Mouse (Mus musculus): Measurements from ENCODE around the gene Hpse. TPM values are rescaled to one million over a fixed set of nuclear protein-coding genes. Genes with fewer than 3 reads are reported as not detected.
A peak's percentile ranks its signal among the peaks of the same experiment; 100 is the strongest.

The Hpse gene
- polyA plus RNA-seq, 1 experiment from 2014 or later: 1.2 TPM

GRCm38 (mm10) chr5:100656352-100656751 lies 63.2 kb downstream of the Hpse start:
- Histone ChIP-seq H3K27me3 (ENCODE audit: control insufficient read depth, insufficient read depth, low read length) (no peaks in the 10 kb centered on the region), H3K9ac (ENCODE audit: low read length) (no peak overlapping the region), H3K4me1 (ENCODE audit: control insufficient read depth, insufficient read depth, low read length) (no peaks in the 10 kb centered on the region), H3K9me3 (replicated peaks; ENCODE audit: control insufficient read depth, low read length) (no peaks in the 10 kb centered on the region), H3K4me2 (ENCODE audit: low read depth, low read length) (no peak overlapping the region), H3K4me3 (ENCODE audit: low read length) (no peak overlapping the region), H3K36me3 (ENCODE audit: control insufficient read depth, insufficient read depth) (peaks cover 34% of the 10 kb centered on the region), H3K27ac (ENCODE audit: low read length) (no peak overlapping the region)
- no peak for ATAC-seq (replicated peaks; ENCODE audit: extremely low read depth, insufficient read depth, low FRiP score)
- 84% methylated on average over 6 of the region's 6 CpGs for WGBS

GRCm38 (mm10) chr5:100652327-100652726 lies 67.2 kb downstream of the Hpse start:
- no peaks in the 10 kb centered on the region for H3K27me3 ChIP-seq (ENCODE audit: control insufficient read depth, insufficient read depth, low read length)
- H3K9me3 ChIP-seq (replicated peaks; ENCODE audit: control insufficient read depth, low read length): no peaks in the 10 kb centered on the region
- no peak overlapping the region for H3K9ac ChIP-seq (ENCODE audit: low read length)
- no peak for ATAC-seq (replicated peaks; ENCODE audit: extremely low read depth, insufficient read depth, low FRiP score)
- no peak overlapping the region for H3K4me3 ChIP-seq (ENCODE audit: low read length)
- peaks cover 19% of the 10 kb centered on the region for H3K36me3 ChIP-seq (ENCODE audit: control insufficient read depth, insufficient read depth)
- H3K4me1 ChIP-seq (ENCODE audit: control insufficient read depth, insufficient read depth, low read length): peaks cover 8% of the 10 kb centered on the region
- H3K4me2 ChIP-seq (ENCODE audit: low read depth, low read length): no peak overlapping the region
- WGBS: 83% methylated on average over 9 of the region's 9 CpGs
- H3K27ac ChIP-seq (ENCODE audit: low read length): no peak overlapping the region

- Histone ChIP-seq H3K36me3 (ENCODE audit: control insufficient read depth, insufficient read depth) (peaks cover 14% of the 10 kb centered on the region; the same call in 1 of the 2 replicates), H3K9ac (ENCODE audit: low read length) (no peak overlapping the region), H3K27ac (ENCODE audit: low read length) (no peak overlapping the region), H3K4me3 (ENCODE audit: low read length) (no peak overlapping the region), H3K27me3 (ENCODE audit: control insufficient read depth, insufficient read depth, low read length) (no peaks in the 10 kb centered on the region), H3K4me2 (ENCODE audit: low read depth, low read length) (no peak overlapping the region), H3K4me1 (ENCODE audit: control insufficient read depth, insufficient read depth, low read length) (peaks cover 8% of the 10 kb centered on the region), H3K9me3 (replicated peaks; ENCODE audit: control insufficient read depth, low read length) (no peaks in the 10 kb centered on the region)
- no peak for ATAC-seq (replicated peaks; ENCODE audit: extremely low read depth, insufficient read depth, low FRiP score)
- WGBS: 74% methylated on average over 10 of the region's 10 CpGs
Observed at GRCm38 (mm10) chr5:100651486-100651885, 68.0 kb downstream of the Hpse start.

- peaks cover 14% of the 10 kb centered on the region; the same call in 1 of the 2 replicates for H3K36me3 ChIP-seq (ENCODE audit: control insufficient read depth, insufficient read depth)
- no peak overlapping the region for H3K4me2 ChIP-seq (ENCODE audit: low read depth, low read length)
- H3K4me3 ChIP-seq (ENCODE audit: low read length): no peak overlapping the region
- H3K27me3 ChIP-seq (ENCODE audit: control insufficient read depth, insufficient read depth, low read length): no peaks in the 10 kb centered on the region
- H3K27ac ChIP-seq (ENCODE audit: low read length): no peak overlapping the region
- no peaks in the 10 kb centered on the region for H3K9me3 ChIP-seq (replicated peaks; ENCODE audit: control insufficient read depth, low read length)
- 85% methylated on average over 7 of the region's 7 CpGs for WGBS
- no peak overlapping the region for H3K9ac ChIP-seq (ENCODE audit: low read length)
- peaks cover 8% of the 10 kb centered on the region for H3K4me1 ChIP-seq (ENCODE audit: control insufficient read depth, insufficient read depth, low read length)
- ATAC-seq (replicated peaks; ENCODE audit: extremely low read depth, insufficient read depth, low FRiP score): no peak
Observed at GRCm38 (mm10) chr5:100650969-100651368, 68.5 kb downstream of the Hpse start.

- H3K4me2 ChIP-seq (ENCODE audit: low read depth, low read length): peak overlapping the region; percentile 53
- H3K9ac ChIP-seq (ENCODE audit: low read length): no peak overlapping the region
- H3K27me3 ChIP-seq (ENCODE audit: control insufficient read depth, insufficient read depth, low read length): no peaks in the 10 kb centered on the region
- H3K27ac ChIP-seq (ENCODE audit: low read length): no peak overlapping the region
- peaks cover 16% of the 10 kb centered on the region for H3K4me1 ChIP-seq (ENCODE audit: control insufficient read depth, insufficient read depth, low read length)
- no peak overlapping the region for H3K4me3 ChIP-seq (ENCODE audit: low read length)
- H3K9me3 ChIP-seq (replicated peaks; ENCODE audit: control insufficient read depth, low read length): no peaks in the 10 kb centered on the region
- 16% methylated on average over 6 of the region's 6 CpGs for WGBS
- H3K36me3 ChIP-seq (ENCODE audit: control insufficient read depth, insufficient read depth): no peaks in the 10 kb centered on the region
- no peak for ATAC-seq (replicated peaks; ENCODE audit: extremely low read depth, insufficient read depth, low FRiP score)
Observed at GRCm38 (mm10) chr5:100648546-100648945, 71.0 kb downstream of the Hpse start.

GRCm38 (mm10) chr5:100648046-100648445 lies 71.5 kb downstream of the Hpse start:
- H3K27ac ChIP-seq (ENCODE audit: low read length): no peak overlapping the region
- H3K27me3 ChIP-seq (ENCODE audit: control insufficient read depth, insufficient read depth, low read length): no peaks in the 10 kb centered on the region
- peaks cover 21% of the 10 kb centered on the region for H3K4me1 ChIP-seq (ENCODE audit: control insufficient read depth, insufficient read depth, low read length)
- ATAC-seq (replicated peaks; ENCODE audit: extremely low read depth, insufficient read depth, low FRiP score): no peak
- H3K36me3 ChIP-seq (ENCODE audit: control insufficient read depth, insufficient read depth): no peaks in the 10 kb centered on the region
- H3K4me3 ChIP-seq (ENCODE audit: low read length): no peak overlapping the region
- H3K9ac ChIP-seq (ENCODE audit: low read length): no peak overlapping the region
- peak overlapping the region; percentile 53 for H3K4me2 ChIP-seq (ENCODE audit: low read depth, low read length)
- H3K9me3 ChIP-seq (replicated peaks; ENCODE audit: control insufficient read depth, low read length): no peaks in the 10 kb centered on the region
- 17% methylated on average over 10 of the region's 10 CpGs for WGBS

- H3K36me3 ChIP-seq (ENCODE audit: control insufficient read depth, insufficient read depth): no peaks in the 10 kb centered on the region
- peaks cover 22% of the 10 kb centered on the region for H3K4me1 ChIP-seq (ENCODE audit: control insufficient read depth, insufficient read depth, low read length)
- H3K9me3 ChIP-seq (replicated peaks; ENCODE audit: control insufficient read depth, low read length): no peaks in the 10 kb centered on the region
- H3K27ac ChIP-seq (ENCODE audit: low read length): no peak overlapping the region
- no peak overlapping the region for H3K4me3 ChIP-seq (ENCODE audit: low read length)
- WGBS: 82% methylated on average over 4 of the region's 4 CpGs
- H3K4me2 ChIP-seq (ENCODE audit: low read depth, low read length): no peak overlapping the region
- no peaks in the 10 kb centered on the region for H3K27me3 ChIP-seq (ENCODE audit: control insufficient read depth, insufficient read depth, low read length)
- no peak overlapping the region for H3K9ac ChIP-seq (ENCODE audit: low read length)
- ATAC-seq (replicated peaks; ENCODE audit: extremely low read depth, insufficient read depth, low FRiP score): no peak
Observed at GRCm38 (mm10) chr5:100646558-100646957, 73.0 kb downstream of the Hpse start.

- Histone ChIP-seq H3K4me1 (ENCODE audit: control insufficient read depth, insufficient read depth, low read length) (peaks cover 22% of the 10 kb centered on the region), H3K9me3 (replicated peaks; ENCODE audit: control insufficient read depth, low read length) (no peaks in the 10 kb centered on the region), H3K4me2 (ENCODE audit: low read depth, low read length) (peak overlapping the region; percentile 50), H3K27ac (ENCODE audit: low read length) (peak overlapping the region; percentile 77), H3K27me3 (ENCODE audit: control insufficient read depth, insufficient read depth, low read length) (no peaks in the 10 kb centered on the region), H3K36me3 (ENCODE audit: control insufficient read depth, insufficient read depth) (no peaks in the 10 kb centered on the region), H3K9ac (ENCODE audit: low read length) (no peak overlapping the region), H3K4me3 (ENCODE audit: low read length) (no peak overlapping the region)
- ATAC-seq (replicated peaks; ENCODE audit: extremely low read depth, insufficient read depth, low FRiP score): peak; percentile 70; the same call in 1 of the 2 replicates
- WGBS: 12% methylated on average over 7 of the region's 7 CpGs
Observed at GRCm38 (mm10) chr5:100643991-100644535, 75.5 kb downstream of the Hpse start.

GRCm38 (mm10) chr5:100643253-100643990 lies 76.1 kb downstream of the Hpse start:
- peaks cover 20% of the 10 kb centered on the region for H3K4me1 ChIP-seq (ENCODE audit: control insufficient read depth, insufficient read depth, low read length)
- 38% methylated on average over 12 of the region's 12 CpGs for WGBS
- H3K9ac ChIP-seq (ENCODE audit: low read length): no peak overlapping the region
- H3K9me3 ChIP-seq (replicated peaks; ENCODE audit: control insufficient read depth, low read length): no peaks in the 10 kb centered on the region
- peak overlapping the region; percentile 50 for H3K4me2 ChIP-seq (ENCODE audit: low read depth, low read length)
- no peaks in the 10 kb centered on the region for H3K36me3 ChIP-seq (ENCODE audit: control insufficient read depth, insufficient read depth)
- H3K4me3 ChIP-seq (ENCODE audit: low read length): no peak overlapping the region
- H3K27me3 ChIP-seq (ENCODE audit: control insufficient read depth, insufficient read depth, low read length): no peaks in the 10 kb centered on the region
- H3K27ac ChIP-seq (ENCODE audit: low read length): peak overlapping the region; percentile 77
- ATAC-seq (replicated peaks; ENCODE audit: extremely low read depth, insufficient read depth, low FRiP score): peak; percentile 56
